13 mouse cellular contexts compared by ENCODE assay signal in the genomic region with DNA sequence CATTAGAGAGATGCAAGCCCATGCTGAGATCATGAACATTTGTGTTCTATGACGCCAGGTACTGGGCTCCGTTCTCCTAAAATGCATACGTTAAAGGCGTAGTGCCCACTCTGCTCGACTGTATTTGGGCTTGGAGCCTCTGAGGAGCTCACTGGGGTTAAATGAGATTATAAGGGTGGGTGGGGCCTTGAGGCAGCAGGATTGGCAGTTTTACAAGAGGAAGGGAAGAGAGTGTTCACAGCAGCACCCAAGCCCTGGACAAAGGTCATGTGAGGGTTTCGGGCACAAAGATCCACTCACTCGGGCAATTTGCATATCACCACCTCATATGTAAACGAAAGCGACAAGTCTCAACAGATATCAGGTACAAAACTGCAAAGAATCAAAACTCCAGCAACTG. TPM values are rescaled to one million over a fixed set of nuclear protein-coding genes. Genes with fewer than 3 reads are reported as not detected.
DNase-seq lines count a peak whose midpoint lies in the region; ATAC-seq lines count a peak whose summit lies in the region.
"Had no signal": no experiment of that assay in that cellular context is flagged by ENCODE, and none has a peak within 500 bp of the region (broad histone marks: within the 10 kb centered on the region; RNA-seq: fewer than 3 reads in every experiment).

No protein-coding gene starts in this region.

- WGBS in forebrain, embryonic 13.5 days: 78% methylated on average over 9 of the region's 9 CpGs
- WGBS in forebrain, embryonic 10.5 days: 90% methylated on average over 9 of the region's 9 CpGs
- 61% methylated on average over 9 of the region's 9 CpGs for WGBS in stomach, embryonic 14.5 days

- H3K27ac ChIP-seq in forebrain, embryonic 13.5 days: no peak overlapping the region
- no peak overlapping the region for H3K27ac ChIP-seq in forebrain, embryonic 10.5 days
- peak overlapping the region; percentile 39; the same call in 1 of the 2 replicates for H3K27ac ChIP-seq in stomach, embryonic 14.5 days (ENCODE audit: low read length)
- H3K27ac ChIP-seq: heart, embryonic 13.5 days; limb, embryonic 10.5 days; midbrain, embryonic 12.5 days had no signal

- no peaks in the 10 kb centered on the region for H3K27me3 ChIP-seq in forebrain, embryonic 13.5 days
- no peaks in the 10 kb centered on the region for H3K27me3 ChIP-seq in forebrain, embryonic 10.5 days (ENCODE audit: poor library complexity, severe bottlenecking)
- no peaks in the 10 kb centered on the region for H3K27me3 ChIP-seq in stomach, embryonic 14.5 days (ENCODE audit: control insufficient read depth, insufficient read depth, low read length)
- H3K27me3 ChIP-seq: heart, embryonic 13.5 days; midbrain, embryonic 12.5 days had no signal

- H3K9me3 ChIP-seq in forebrain, embryonic 13.5 days (replicated peaks): no peaks in the 10 kb centered on the region
- no peaks in the 10 kb centered on the region for H3K9me3 ChIP-seq in forebrain, embryonic 10.5 days
- H3K9me3 ChIP-seq in stomach, embryonic 14.5 days (ENCODE audit: control insufficient read depth, low read depth, low read length): no peaks in the 10 kb centered on the region
- H3K9me3 ChIP-seq: heart, embryonic 13.5 days; limb, embryonic 10.5 days; midbrain, embryonic 12.5 days had no signal

- no peak for DNase-seq in forebrain, embryonic 10.5 days (ENCODE audit: extremely low spot score, low spot score)
- peak; percentile 55 to 58 for DNase-seq in lung, adult 18-20 months
- DNase-seq in lung, postnatal 14 days: no peak
- DNase-seq in kidney, postnatal 14 days: peak; percentile 65
- no peak for DNase-seq in c-Kit-positive CD71-positive TER-119-positive erythroid progenitor cells, embryonic 14.5 days (ENCODE audit: low spot score)
- no peak for DNase-seq in ovary, adult 18-20 months (ENCODE audit: low spot score)
- DNase-seq: adrenal gland, postnatal 25 days; cerebellum, adult 9-10 months had no signal

- peaks cover 47% of the 10 kb centered on the region for H3K36me3 ChIP-seq in forebrain, embryonic 13.5 days (ENCODE audit: poor library complexity, severe bottlenecking)
- H3K36me3 ChIP-seq in forebrain, embryonic 10.5 days (replicated peaks): peaks cover 59% of the 10 kb centered on the region
- H3K36me3 ChIP-seq in stomach, embryonic 14.5 days (ENCODE audit: control insufficient read depth, insufficient read depth, low read length): peaks cover 37% of the 10 kb centered on the region

- 0 out of 2 replicates have a peak, but pooled peaks have one; percentile 39 for ATAC-seq in forebrain, embryonic 13.5 days
- ATAC-seq in stomach, embryonic 14.5 days (ENCODE audit: insufficient number of reproducible peaks, insufficient read depth, low FRiP score, low read depth): peak; percentile 54

- peaks cover 30% of the 10 kb centered on the region for H3K4me1 ChIP-seq in forebrain, embryonic 13.5 days
- peaks cover 9% of the 10 kb centered on the region for H3K4me1 ChIP-seq in forebrain, embryonic 10.5 days
- peaks cover 27% of the 10 kb centered on the region for H3K4me1 ChIP-seq in stomach, embryonic 14.5 days (ENCODE audit: control insufficient read depth, insufficient read depth, low read length)

- no peak overlapping the region for H3K9ac ChIP-seq in forebrain, embryonic 13.5 days
- no peak overlapping the region for H3K9ac ChIP-seq in stomach, embryonic 14.5 days (replicated peaks; ENCODE audit: low read depth, low read length)
- H3K9ac ChIP-seq: heart, embryonic 13.5 days; midbrain, embryonic 12.5 days had no signal

- H3K4me2 ChIP-seq in forebrain, embryonic 13.5 days: no peak overlapping the region
- no peak overlapping the region for H3K4me2 ChIP-seq in stomach, embryonic 14.5 days (replicated peaks; ENCODE audit: low read depth, low read length)
- H3K4me2 ChIP-seq: heart, embryonic 13.5 days; midbrain, embryonic 12.5 days had no signal

- no peak overlapping the region for H3K4me3 ChIP-seq in forebrain, embryonic 13.5 days
- H3K4me3 ChIP-seq in forebrain, embryonic 10.5 days: no peak overlapping the region
- no peak overlapping the region for H3K4me3 ChIP-seq in stomach, embryonic 14.5 days (ENCODE audit: low read depth, low read length)
- H3K4me3 ChIP-seq: heart, embryonic 13.5 days; limb, embryonic 10.5 days; midbrain, embryonic 12.5 days had no signal

RNA-seq across cellular contexts. Expression of a gene that starts 26.8 kb away (rescaled TPM):
- 49.5 and 50.9 TPM in 2 replicates for polyA plus RNA-seq in forebrain, embryonic 13.5 days (2015; fragmentation: Nextera tagmentation; extraction: Ambion mirVana)
- 39.4 TPM in 2 replicates for polyA plus RNA-seq in forebrain, embryonic 10.5 days (2016; fragmentation: Nextera tagmentation; extraction: Ambion mirVana)
- polyA plus RNA-seq in stomach, embryonic 14.5 days (2014; fragmentation: Nextera tagmentation; extraction: Ambion mirVana): 50.5 and 54.8 TPM in 2 replicates

Comparison
In these comparisons a context has a peak if more than half of its experiments do, and no peak if none do; other contexts are left out.
1. DNase-seq: peak in lung, adult 18-20 months (2 of 2) and kidney, postnatal 14 days (single experiment); none in forebrain, embryonic 10.5 days (single experiment), lung, postnatal 14 days (single experiment), c-Kit-positive CD71-positive TER-119-positive erythroid progenitor cells, embryonic 14.5 days (single experiment) and ovary, adult 18-20 months (single experiment).